Mouse (Mus musculus): ENCODE measurements around the gene Pias4. TPM values are rescaled to one million over a fixed set of nuclear protein-coding genes. Genes with fewer than 3 reads are reported as not detected.

Pias4 gene
- polyA plus RNA-seq, 1 experiment = 43.2 TPM

GRCm38 (mm10) chr10:81190912-81191321 lies 23.2 kb upstream of the Pias4 start:
- Histone ChIP-seq H3K4me2 (ENCODE audit: low read depth) (no peak overlapping the region), H3K27me3 (ENCODE audit: control insufficient read depth, insufficient read depth, insufficient read length) (no peaks in the 10 kb centered on the region), H3K36me3 (ENCODE audit: control insufficient read depth, insufficient read depth) (peaks cover 5% of the 10 kb centered on the region), H3K4me3 (no peak overlapping the region), H3ac (ENCODE audit: control insufficient read depth, insufficient read length) (no peak overlapping the region), H3K79me2 (ENCODE audit: control insufficient read depth, insufficient read depth) (peaks cover 4% of the 10 kb centered on the region)
- TF ChIP-seq CEBPB (IDR thresholded peaks at IDR 0.05; ENCODE audit: insufficient read depth, poor library complexity, severe bottlenecking) = no peak
- TF ChIP-seq USF1 (IDR thresholded peaks at IDR 0.05; ENCODE audit: low read depth) = no peak
- no peak for TF ChIP-seq POLR2A (IDR thresholded peaks at IDR 0.05; ENCODE audit: insufficient read length, low read depth)
- no peak for TF ChIP-seq SRF (IDR thresholded peaks at IDR 0.05; ENCODE audit: control insufficient read depth, insufficient read length, low read depth)
- TF ChIP-seq MAX (IDR thresholded peaks at IDR 0.05; ENCODE audit: low read depth) = no peak
- no peak for TF ChIP-seq POLR2AphosphoS2 (IDR thresholded peaks at IDR 0.05; ENCODE audit: insufficient read length, low read depth)
- TF ChIP-seq MYOG (IDR thresholded peaks at IDR 0.05; ENCODE audit: control insufficient read depth in 1 of 3, insufficient read depth in 1 of 3, insufficient read length in 2 of 3, low read depth in 2 of 3) = no peak
- no peak for TF ChIP-seq REST (IDR thresholded peaks at IDR 0.05; ENCODE audit: insufficient read depth, insufficient read length)
- no peak for TF ChIP-seq TCF3 (IDR thresholded peaks at IDR 0.05; ENCODE audit: insufficient read length, low read depth)
- no peak for TF ChIP-seq TCF12 (IDR thresholded peaks at IDR 0.05; ENCODE audit: insufficient read depth, poor library complexity, severe bottlenecking)
- no peak for TF ChIP-seq E2F4 (IDR thresholded peaks at IDR 0.05; ENCODE audit: insufficient read depth)
- no peak for TF ChIP-seq MYOD1 (IDR thresholded peaks at IDR 0.05; ENCODE audit: control insufficient read depth in 1 of 3, insufficient read length in 2 of 3, low read depth in 2 of 3)

GRCm38 (mm10) chr10:81190236-81190911 lies 22.7 kb upstream of the Pias4 start:
- no peak overlapping the region for H3K4me3 ChIP-seq
- TF ChIP-seq REST (IDR thresholded peaks at IDR 0.05; ENCODE audit: insufficient read depth, insufficient read length) (no peak), CEBPB (IDR thresholded peaks at IDR 0.05; ENCODE audit: insufficient read depth, poor library complexity, severe bottlenecking) (no peak), TCF12 (IDR thresholded peaks at IDR 0.05; ENCODE audit: insufficient read depth, poor library complexity, severe bottlenecking) (no peak), POLR2A (IDR thresholded peaks at IDR 0.05; ENCODE audit: insufficient read length, low read depth) (peak; percentile 18)
- no peak overlapping the region for H3ac ChIP-seq (ENCODE audit: control insufficient read depth, insufficient read length)
- peaks cover 5% of the 10 kb centered on the region for H3K36me3 ChIP-seq (ENCODE audit: control insufficient read depth, insufficient read depth)
- no peaks in the 10 kb centered on the region for H3K27me3 ChIP-seq (ENCODE audit: control insufficient read depth, insufficient read depth, insufficient read length)
- H3K4me2 ChIP-seq (ENCODE audit: low read depth) = no peak overlapping the region
- H3K79me2 ChIP-seq (ENCODE audit: control insufficient read depth, insufficient read depth) = peaks cover 7% of the 10 kb centered on the region

- Histone ChIP-seq H3K79me2 (ENCODE audit: control insufficient read depth, insufficient read depth) (peaks cover 12% of the 10 kb centered on the region), H3K27me3 (ENCODE audit: control insufficient read depth, insufficient read depth, insufficient read length) (no peaks in the 10 kb centered on the region), H3K36me3 (ENCODE audit: control insufficient read depth, insufficient read depth) (peaks cover 5% of the 10 kb centered on the region), H3ac (ENCODE audit: control insufficient read depth, insufficient read length) (no peak overlapping the region), H3K4me3 (no peak overlapping the region), H3K4me2 (ENCODE audit: low read depth) (no peak overlapping the region)
- TF ChIP-seq TCF12 (IDR thresholded peaks at IDR 0.05; ENCODE audit: insufficient read depth, poor library complexity, severe bottlenecking) (no peak), POLR2A (IDR thresholded peaks at IDR 0.05; ENCODE audit: insufficient read length, low read depth) (no peak), E2F4 (IDR thresholded peaks at IDR 0.05; ENCODE audit: insufficient read depth) (no peak), REST (IDR thresholded peaks at IDR 0.05; ENCODE audit: insufficient read depth, insufficient read length) (no peak), USF1 (IDR thresholded peaks at IDR 0.05; ENCODE audit: low read depth) (no peak), MAX (IDR thresholded peaks at IDR 0.05; ENCODE audit: low read depth) (no peak), TCF3 (IDR thresholded peaks at IDR 0.05; ENCODE audit: insufficient read length, low read depth) (no peak), MYOG (IDR thresholded peaks at IDR 0.05; ENCODE audit: control insufficient read depth in 1 of 3, insufficient read depth in 1 of 3, insufficient read length in 2 of 3, low read depth in 2 of 3) (no peak), MYOD1 (IDR thresholded peaks at IDR 0.05; ENCODE audit: control insufficient read depth in 1 of 3, insufficient read length in 2 of 3, low read depth in 2 of 3) (no peak), CEBPB (IDR thresholded peaks at IDR 0.05; ENCODE audit: insufficient read depth, poor library complexity, severe bottlenecking) (no peak), SRF (IDR thresholded peaks at IDR 0.05; ENCODE audit: control insufficient read depth, insufficient read length, low read depth) (no peak), POLR2AphosphoS2 (IDR thresholded peaks at IDR 0.05; ENCODE audit: insufficient read length, low read depth) (no peak)
Observed at GRCm38 (mm10) chr10:81189821-81190220, 22.1 kb upstream of the Pias4 start.

- no peaks in the 10 kb centered on the region for H3K27me3 ChIP-seq (ENCODE audit: control insufficient read depth, insufficient read depth, insufficient read length)
- peaks cover 23% of the 10 kb centered on the region for H3K79me2 ChIP-seq (ENCODE audit: control insufficient read depth, insufficient read depth)
- TF ChIP-seq POLR2AphosphoS2 (IDR thresholded peaks at IDR 0.05; ENCODE audit: insufficient read length, low read depth) = peak; percentile 32
- TF ChIP-seq POLR2A (IDR thresholded peaks at IDR 0.05; ENCODE audit: insufficient read length, low read depth) = peak; percentile 24
- no peak for TF ChIP-seq CEBPB (IDR thresholded peaks at IDR 0.05; ENCODE audit: insufficient read depth, poor library complexity, severe bottlenecking)
- TF ChIP-seq TCF3 (IDR thresholded peaks at IDR 0.05; ENCODE audit: insufficient read length, low read depth) = no peak
- TF ChIP-seq MYOD1 (IDR thresholded peaks at IDR 0.05; ENCODE audit: control insufficient read depth in 1 of 3, insufficient read length in 2 of 3, low read depth in 2 of 3) = no peak
- H3K36me3 ChIP-seq (ENCODE audit: control insufficient read depth, insufficient read depth) = peaks cover 5% of the 10 kb centered on the region
- no peak overlapping the region for H3ac ChIP-seq (ENCODE audit: control insufficient read depth, insufficient read length)
- no peak overlapping the region for H3K4me3 ChIP-seq
- no peak overlapping the region for H3K4me2 ChIP-seq (ENCODE audit: low read depth)
Observed at GRCm38 (mm10) chr10:81187161-81187560, 19.4 kb upstream of the Pias4 start.

- TF ChIP-seq POLR2A (IDR thresholded peaks at IDR 0.05; ENCODE audit: insufficient read length, low read depth) = no peak
- TF ChIP-seq TCF3 (IDR thresholded peaks at IDR 0.05; ENCODE audit: insufficient read length, low read depth) = no peak
- TF ChIP-seq E2F4 (IDR thresholded peaks at IDR 0.05; ENCODE audit: insufficient read depth) = no peak
- TF ChIP-seq REST (IDR thresholded peaks at IDR 0.05; ENCODE audit: insufficient read depth, insufficient read length) = no peak
- TF ChIP-seq MAX (IDR thresholded peaks at IDR 0.05; ENCODE audit: low read depth) = no peak
- TF ChIP-seq USF1 (IDR thresholded peaks at IDR 0.05; ENCODE audit: low read depth) = no peak
- TF ChIP-seq MYOD1 (IDR thresholded peaks at IDR 0.05; ENCODE audit: control insufficient read depth in 1 of 3, insufficient read length in 2 of 3, low read depth in 2 of 3) = no peak
- no peak for TF ChIP-seq SRF (IDR thresholded peaks at IDR 0.05; ENCODE audit: control insufficient read depth, insufficient read length, low read depth)
- no peak for TF ChIP-seq CEBPB (IDR thresholded peaks at IDR 0.05; ENCODE audit: insufficient read depth, poor library complexity, severe bottlenecking)
- no peak for TF ChIP-seq POLR2AphosphoS2 (IDR thresholded peaks at IDR 0.05; ENCODE audit: insufficient read length, low read depth)
- no peak for TF ChIP-seq MYOG (IDR thresholded peaks at IDR 0.05; ENCODE audit: control insufficient read depth in 1 of 3, insufficient read depth in 1 of 3, insufficient read length in 2 of 3, low read depth in 2 of 3)
- TF ChIP-seq TCF12 (IDR thresholded peaks at IDR 0.05; ENCODE audit: insufficient read depth, poor library complexity, severe bottlenecking) = no peak
- H3K27me3 ChIP-seq (ENCODE audit: control insufficient read depth, insufficient read depth, insufficient read length) = no peaks in the 10 kb centered on the region
- peak overlapping the region; percentile 81 for H3K4me2 ChIP-seq (ENCODE audit: low read depth)
- peaks cover 29% of the 10 kb centered on the region for H3K79me2 ChIP-seq (ENCODE audit: control insufficient read depth, insufficient read depth)
- no peak overlapping the region for H3ac ChIP-seq (ENCODE audit: control insufficient read depth, insufficient read length)
- H3K36me3 ChIP-seq (ENCODE audit: control insufficient read depth, insufficient read depth) = peaks cover 22% of the 10 kb centered on the region
- no peak overlapping the region for H3K4me3 ChIP-seq
Observed at GRCm38 (mm10) chr10:81184765-81185164, 17.0 kb upstream of the Pias4 start.

All from myocyte (in vitro differentiated cells).